Mouse (Mus musculus): Measurements from ENCODE around the gene Gfod2.

Gfod2 gene

GRCm38 (mm10) chr8:105704146-105704812 lies 54.2 kb downstream of the Gfod2 start:
- DNase-seq (ENCODE audit: low read depth in 2 of 2, low spot score in 2 of 2) = no peak

- no peak for DNase-seq (ENCODE audit: low read depth in 2 of 2, low spot score in 2 of 2)
Observed at GRCm38 (mm10) chr8:105702731-105703415, 55.6 kb downstream of the Gfod2 start.

- DNase-seq (ENCODE audit: low read depth in 2 of 2, low spot score in 2 of 2) = no peak
Observed at GRCm38 (mm10) chr8:105702001-105702401, 56.5 kb downstream of the Gfod2 start.

GRCm38 (mm10) chr8:105700966-105701824 lies 57.3 kb downstream of the Gfod2 start, which contains the start of the genes Acd and Pard6a:
Acd (minus strand) TSS chr8:105701102.
Pard6a (plus strand) TSS chr8:105701148.
- DNase-seq (ENCODE audit: low read depth in 2 of 2, low spot score in 2 of 2) = peak; percentile 88 to 94

- DNase-seq (ENCODE audit: low read depth in 2 of 2, low spot score in 2 of 2) = no peak
Observed at GRCm38 (mm10) chr8:105700566-105700965, 57.9 kb downstream of the Gfod2 start.

GRCm38 (mm10) chr8:105699488-105700215 lies 58.8 kb downstream of the Gfod2 start:
- DNase-seq (ENCODE audit: low read depth in 2 of 2, low spot score in 2 of 2) = no peak

GRCm38 (mm10) chr8:105698734-105699133 lies 59.7 kb downstream of the Gfod2 start:
- DNase-seq (ENCODE audit: low read depth in 2 of 2, low spot score in 2 of 2) = no peak

- no peak for DNase-seq (ENCODE audit: low read depth in 2 of 2, low spot score in 2 of 2)
Observed at GRCm38 (mm10) chr8:105697196-105697780, 61.2 kb downstream of the Gfod2 start.

GRCm38 (mm10) chr8:105695080-105695780 lies 63.2 kb downstream of the Gfod2 start:
- DNase-seq (ENCODE audit: low read depth in 2 of 2, low spot score in 2 of 2) = no peak

GRCm38 (mm10) chr8:105694051-105694799 lies 64.2 kb downstream of the Gfod2 start:
- DNase-seq (ENCODE audit: low read depth in 2 of 2, low spot score in 2 of 2) = no peak

GRCm38 (mm10) chr8:105693648-105694047 lies 64.8 kb downstream of the Gfod2 start:
- no peak for DNase-seq (ENCODE audit: low read depth in 2 of 2, low spot score in 2 of 2)

GRCm38 (mm10) chr8:105692449-105693182 lies 65.8 kb downstream of the Gfod2 start:
- no peak for DNase-seq (ENCODE audit: low read depth in 2 of 2, low spot score in 2 of 2)

- no peak for DNase-seq (ENCODE audit: low read depth in 2 of 2, low spot score in 2 of 2)
Observed at GRCm38 (mm10) chr8:105690978-105691377, 67.5 kb downstream of the Gfod2 start.

- no peak for DNase-seq (ENCODE audit: low read depth in 2 of 2, low spot score in 2 of 2)
Observed at GRCm38 (mm10) chr8:105689983-105690360, 68.5 kb downstream of the Gfod2 start.

GRCm38 (mm10) chr8:105689256-105689982 lies 69.0 kb downstream of the Gfod2 start:
- no peak for DNase-seq (ENCODE audit: low read depth in 2 of 2, low spot score in 2 of 2)

- DNase-seq (ENCODE audit: low read depth in 2 of 2, low spot score in 2 of 2) = no peak
Observed at GRCm38 (mm10) chr8:105688242-105688752, 70.2 kb downstream of the Gfod2 start.

GRCm38 (mm10) chr8:105687512-105687911 lies 71.0 kb downstream of the Gfod2 start:
- no peak for DNase-seq (ENCODE audit: low read depth in 2 of 2, low spot score in 2 of 2)

GRCm38 (mm10) chr8:105686551-105686950 lies 71.9 kb downstream of the Gfod2 start:
- no peak for DNase-seq (ENCODE audit: low read depth in 2 of 2, low spot score in 2 of 2)

Data from CD8-positive naive resting alpha-beta T cell, adult 2 months (primary cell).